Mouse (Mus musculus): Measurements from ENCODE around the gene Gng12. TPM values are rescaled to one million over a fixed set of nuclear protein-coding genes. Genes with fewer than 3 reads are reported as not detected.

Gene Gng12
- polyA plus RNA-seq, 1 experiment = 91.9 TPM

DNA sequence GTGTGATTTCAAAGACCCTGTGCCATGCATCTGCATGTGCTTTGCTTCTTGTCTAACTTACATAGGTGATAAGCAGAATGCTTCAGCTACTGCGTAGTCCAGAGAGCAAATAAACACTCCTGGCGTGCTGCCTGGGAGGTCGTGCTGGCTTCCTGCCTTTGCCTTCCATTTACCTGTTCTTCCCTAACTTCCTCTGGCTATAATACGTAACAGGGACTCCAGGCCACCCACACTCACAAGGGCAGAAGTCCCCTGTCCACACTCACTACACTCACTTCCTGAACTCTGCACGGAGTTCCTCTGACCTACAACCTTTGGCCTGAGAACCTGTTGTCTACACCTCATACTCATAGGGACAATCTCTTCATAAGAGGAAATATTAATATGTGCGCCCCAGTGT is 7.5 kb downstream of the Gng12 start:
- no peak overlapping the region for H3K27ac ChIP-seq (replicated peaks; ENCODE audit: low read depth, low read length)
- no peak overlapping the region for H3K4me3 ChIP-seq (ENCODE audit: insufficient read depth, low read depth, low read length)
- peaks cover 19% of the 10 kb centered on the region for H3K4me1 ChIP-seq (ENCODE audit: control insufficient read depth, insufficient read depth, insufficient read length, low read length)

- Histone ChIP-seq H3K4me3 (ENCODE audit: insufficient read depth, low read depth, low read length) (no peak overlapping the region), H3K4me1 (ENCODE audit: control insufficient read depth, insufficient read depth, insufficient read length, low read length) (peaks cover 33% of the 10 kb centered on the region), H3K27ac (replicated peaks; ENCODE audit: low read depth, low read length) (no peak overlapping the region)
These were observed 10.0 kb downstream of the Gng12 start for GRCm38 (mm10) chr6:66906244-66906643.

GRCm38 (mm10) chr6:66908327-66908973 is 12.3 kb downstream of the Gng12 start:
- Histone ChIP-seq H3K4me1 (ENCODE audit: control insufficient read depth, insufficient read depth, insufficient read length, low read length) (peaks cover 29% of the 10 kb centered on the region), H3K27ac (replicated peaks; ENCODE audit: low read depth, low read length) (no peak overlapping the region), H3K4me3 (ENCODE audit: insufficient read depth, low read depth, low read length) (no peak overlapping the region)

DNA sequence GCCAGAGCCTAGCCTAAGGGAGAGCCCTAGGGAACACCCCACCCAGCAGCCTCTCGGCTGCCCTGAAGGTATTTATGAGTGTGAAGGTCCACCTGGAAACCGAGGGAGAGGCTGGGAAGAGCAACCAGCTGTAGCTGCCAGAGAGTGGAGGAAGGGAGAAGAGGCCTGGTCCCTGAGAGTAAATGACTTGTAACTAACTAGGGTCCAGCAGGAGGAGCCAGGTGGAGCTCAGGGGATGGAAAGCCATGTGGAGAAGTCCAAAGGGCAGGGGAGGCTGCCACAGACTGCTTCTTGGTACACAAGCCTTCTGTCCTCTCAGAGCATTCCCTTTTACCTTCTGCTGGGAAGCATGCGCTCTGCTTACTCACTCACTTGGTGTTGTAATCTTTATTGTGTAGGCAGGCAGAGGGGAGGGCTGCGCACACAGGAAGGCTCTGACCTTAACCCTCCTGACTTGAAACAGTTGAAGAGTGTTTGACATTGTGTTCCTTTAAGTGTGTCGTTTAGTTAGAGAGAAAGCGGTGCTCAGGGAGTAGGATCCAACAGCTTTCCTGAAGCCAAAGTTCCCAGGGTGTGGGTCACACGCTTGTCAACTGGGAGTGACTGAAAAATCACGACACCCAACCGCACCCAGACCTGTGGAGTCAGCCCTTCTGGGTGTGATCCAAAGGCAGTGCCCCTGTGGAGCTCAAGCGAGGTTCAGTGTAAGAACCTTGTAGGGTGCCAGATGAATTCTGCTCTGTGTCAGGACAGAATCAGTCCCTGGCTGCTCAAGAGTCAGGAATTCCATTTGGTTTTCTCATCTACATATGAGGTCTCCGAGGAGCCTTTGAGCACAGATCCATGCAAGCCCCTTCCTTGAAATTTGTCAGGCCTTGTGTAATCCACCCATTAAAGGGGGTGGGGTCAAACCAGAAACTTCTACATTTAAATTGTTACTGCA is 14.6 kb downstream of the Gng12 start:
- Histone ChIP-seq H3K27ac (replicated peaks; ENCODE audit: low read depth, low read length) (peak overlapping the region; percentile 52), H3K4me3 (ENCODE audit: insufficient read depth, low read depth, low read length) (no peak overlapping the region), H3K4me1 (ENCODE audit: control insufficient read depth, insufficient read depth, insufficient read length, low read length) (peaks cover 21% of the 10 kb centered on the region)

GRCm38 (mm10) chr6:66913355-66913754 is 17.2 kb downstream of the Gng12 start:
- Histone ChIP-seq H3K27ac (replicated peaks; ENCODE audit: low read depth, low read length) (no peak overlapping the region), H3K4me3 (ENCODE audit: insufficient read depth, low read depth, low read length) (no peak overlapping the region), H3K4me1 (ENCODE audit: control insufficient read depth, insufficient read depth, insufficient read length, low read length) (peaks cover 20% of the 10 kb centered on the region)

- Histone ChIP-seq H3K4me1 (ENCODE audit: control insufficient read depth, insufficient read depth, insufficient read length, low read length) (peaks cover 7% of the 10 kb centered on the region), H3K27ac (replicated peaks; ENCODE audit: low read depth, low read length) (no peak overlapping the region), H3K4me3 (ENCODE audit: insufficient read depth, low read depth, low read length) (no peak overlapping the region)
These were observed 19.4 kb downstream of the Gng12 start for GRCm38 (mm10) chr6:66915592-66915991.

- Histone ChIP-seq H3K27ac (replicated peaks; ENCODE audit: low read depth, low read length) (no peak overlapping the region), H3K4me1 (ENCODE audit: control insufficient read depth, insufficient read depth, insufficient read length, low read length) (peaks cover 6% of the 10 kb centered on the region; the same call in 1 of the 2 replicates), H3K4me3 (ENCODE audit: insufficient read depth, low read depth, low read length) (no peak overlapping the region)
These were observed 20.8 kb downstream of the Gng12 start for GRCm38 (mm10) chr6:66917032-66917431.

GRCm38 (mm10) chr6:66920786-66921185 is 24.6 kb downstream of the Gng12 start:
- Histone ChIP-seq H3K4me3 (ENCODE audit: insufficient read depth, low read depth, low read length) (no peak overlapping the region), H3K4me1 (ENCODE audit: control insufficient read depth, insufficient read depth, insufficient read length, low read length) (peaks cover 6% of the 10 kb centered on the region; the same call in 1 of the 2 replicates), H3K27ac (replicated peaks; ENCODE audit: low read depth, low read length) (no peak overlapping the region)

- Histone ChIP-seq H3K4me1 (ENCODE audit: control insufficient read depth, insufficient read depth, insufficient read length, low read length) (peaks cover 10% of the 10 kb centered on the region; the same call in 1 of the 2 replicates), H3K27ac (replicated peaks; ENCODE audit: low read depth, low read length) (no peak overlapping the region)
These were observed 25.6 kb downstream of the Gng12 start for GRCm38 (mm10) chr6:66921755-66922154.

DNA sequence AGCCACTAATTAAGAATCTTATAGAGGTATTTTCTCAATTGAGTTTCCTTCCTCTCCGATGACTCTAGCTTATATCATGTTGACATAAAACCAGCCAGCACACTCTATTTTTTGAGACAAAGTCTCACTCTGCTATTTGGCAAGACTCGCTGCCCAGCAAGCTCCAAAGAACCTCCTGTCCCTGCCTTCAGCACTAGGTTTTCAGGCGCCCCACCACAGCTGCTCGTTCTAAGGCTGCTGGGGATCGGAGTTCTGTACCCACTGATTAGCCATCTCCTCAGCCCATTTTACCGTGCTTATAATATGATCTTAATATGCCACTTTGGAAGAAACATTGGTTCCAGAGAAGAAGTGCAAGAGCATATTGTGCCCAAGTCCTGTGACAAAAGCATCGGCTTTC is 26.3 kb downstream of the Gng12 start:
- H3K4me3 ChIP-seq (ENCODE audit: insufficient read depth, low read depth, low read length) = no peak overlapping the region
- H3K27ac ChIP-seq (replicated peaks; ENCODE audit: low read depth, low read length) = no peak overlapping the region
- peaks cover 10% of the 10 kb centered on the region; the same call in 1 of the 2 replicates for H3K4me1 ChIP-seq (ENCODE audit: control insufficient read depth, insufficient read depth, insufficient read length, low read length)

More at GRCm38 (mm10) chr6:66921755-66922154, 25.6 kb downstream of the Gng12 start:
- H3K4me3 ChIP-seq (ENCODE audit: insufficient read depth, low read depth, low read length) = no peak overlapping the region

- H3K27ac ChIP-seq (replicated peaks; ENCODE audit: low read depth, low read length) = no peak overlapping the region
- H3K4me1 ChIP-seq (ENCODE audit: control insufficient read depth, insufficient read depth, insufficient read length, low read length) = peaks cover 10% of the 10 kb centered on the region; the same call in 1 of the 2 replicates
- no peak overlapping the region for H3K4me3 ChIP-seq (ENCODE audit: insufficient read depth, low read depth, low read length)
These were observed 27.7 kb downstream of the Gng12 start for GRCm38 (mm10) chr6:66923851-66924250.

- no peak overlapping the region for H3K4me3 ChIP-seq (ENCODE audit: insufficient read depth, low read depth, low read length)
- H3K27ac ChIP-seq (replicated peaks; ENCODE audit: low read depth, low read length) = no peak overlapping the region
- peaks cover 10% of the 10 kb centered on the region; the same call in 1 of the 2 replicates for H3K4me1 ChIP-seq (ENCODE audit: control insufficient read depth, insufficient read depth, insufficient read length, low read length)
These were observed 28.2 kb downstream of the Gng12 start for GRCm38 (mm10) chr6:66924315-66924965.

DNA sequence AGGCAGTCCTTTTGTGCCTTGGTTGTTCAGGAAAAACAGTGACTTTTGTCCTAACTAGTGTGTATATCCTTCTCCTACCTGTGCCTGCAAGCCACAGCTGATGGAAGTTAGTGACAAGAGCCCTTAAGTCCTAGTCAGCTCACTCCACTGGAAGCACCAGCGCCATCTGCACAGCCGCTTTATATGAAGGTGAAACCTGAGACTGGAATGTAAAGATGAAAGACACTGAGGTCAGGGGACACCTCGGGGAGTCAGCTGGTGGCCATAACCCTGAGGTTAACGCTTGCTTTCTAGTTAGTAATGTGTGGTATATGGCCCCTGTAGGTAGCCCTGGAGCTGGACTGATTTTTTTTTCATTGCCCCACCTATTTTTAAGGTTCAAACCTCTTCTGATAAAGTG is 30.1 kb downstream of the Gng12 start:
- H3K27ac ChIP-seq (replicated peaks; ENCODE audit: low read depth, low read length) = no peak overlapping the region
- no peak overlapping the region for H3K4me3 ChIP-seq (ENCODE audit: insufficient read depth, low read depth, low read length)
- H3K4me1 ChIP-seq (ENCODE audit: control insufficient read depth, insufficient read depth, insufficient read length, low read length) = peaks cover 6% of the 10 kb centered on the region

- no peak overlapping the region for H3K4me3 ChIP-seq (ENCODE audit: insufficient read depth, low read depth, low read length)
- no peak overlapping the region for H3K27ac ChIP-seq (replicated peaks; ENCODE audit: low read depth, low read length)
- H3K4me1 ChIP-seq (ENCODE audit: control insufficient read depth, insufficient read depth, insufficient read length, low read length) = peaks cover 9% of the 10 kb centered on the region
These were observed 32.9 kb downstream of the Gng12 start for GRCm38 (mm10) chr6:66928972-66929645.

- no peak overlapping the region for H3K4me3 ChIP-seq (ENCODE audit: insufficient read depth, low read depth, low read length)
- H3K27ac ChIP-seq (replicated peaks; ENCODE audit: low read depth, low read length) = no peak overlapping the region
- H3K4me1 ChIP-seq (ENCODE audit: control insufficient read depth, insufficient read depth, insufficient read length, low read length) = peaks cover 9% of the 10 kb centered on the region
These were observed 33.5 kb downstream of the Gng12 start for GRCm38 (mm10) chr6:66929694-66930093.
